Mouse (Mus musculus): ENCODE results near the gene Gm20503. TPM values are rescaled to one million over a fixed set of nuclear protein-coding genes. Genes with fewer than 3 reads are reported as not detected.

The Gm20503 gene
- not detected for polyA plus RNA-seq (2014; fragmentation: Illumina TruSeq; extraction: RNeasy Lipid Tissue Mini Kit (QIAGEN cat#74804); ENCODE audit: low read depth, low replicate concordance)

DNA sequence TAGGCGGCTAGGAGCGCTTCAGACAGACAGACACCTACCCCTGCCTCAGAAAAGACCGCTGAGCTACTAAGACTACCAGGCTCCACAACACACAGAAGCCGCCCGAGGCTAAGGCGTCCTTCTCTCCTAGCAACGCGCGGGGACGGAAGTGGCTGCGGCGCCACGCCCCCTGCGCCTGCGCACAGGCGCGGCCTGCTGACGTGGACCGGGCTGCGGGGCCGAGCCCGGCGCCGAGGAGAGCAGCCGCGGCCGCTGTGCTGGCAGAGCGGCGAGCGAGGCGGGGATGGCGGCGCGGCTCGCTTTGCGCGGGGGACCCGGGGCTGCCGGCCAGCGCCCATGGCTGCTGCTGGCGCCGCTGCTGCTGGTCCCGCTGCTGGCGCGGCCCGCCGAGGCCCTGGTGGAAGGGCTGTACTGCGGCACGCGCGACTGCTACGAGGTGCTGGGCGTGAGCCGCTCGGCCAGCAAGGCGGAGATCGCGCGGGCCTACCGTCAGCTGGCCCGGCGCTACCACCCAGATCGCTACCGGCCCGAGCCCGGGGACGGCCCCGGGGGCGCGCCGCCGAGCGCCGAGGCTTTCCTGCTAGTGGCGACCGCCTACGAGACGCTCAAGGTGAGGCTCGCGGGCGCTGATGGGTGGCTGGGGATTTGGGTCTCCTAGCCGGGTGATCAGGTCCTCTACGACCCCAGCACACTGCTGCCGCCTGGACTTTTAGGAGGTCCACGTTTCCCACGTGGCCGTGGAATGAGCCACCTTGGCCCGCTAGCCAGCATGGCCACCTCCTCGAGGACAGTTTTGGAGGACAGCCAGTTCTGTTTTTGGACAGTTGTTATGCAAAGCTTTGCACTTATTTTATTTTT is at the start of gene Gm20503:
Gm20503 (plus strand) TSS at position 263 of the 858 bp plus-strand sequence.

DNA sequence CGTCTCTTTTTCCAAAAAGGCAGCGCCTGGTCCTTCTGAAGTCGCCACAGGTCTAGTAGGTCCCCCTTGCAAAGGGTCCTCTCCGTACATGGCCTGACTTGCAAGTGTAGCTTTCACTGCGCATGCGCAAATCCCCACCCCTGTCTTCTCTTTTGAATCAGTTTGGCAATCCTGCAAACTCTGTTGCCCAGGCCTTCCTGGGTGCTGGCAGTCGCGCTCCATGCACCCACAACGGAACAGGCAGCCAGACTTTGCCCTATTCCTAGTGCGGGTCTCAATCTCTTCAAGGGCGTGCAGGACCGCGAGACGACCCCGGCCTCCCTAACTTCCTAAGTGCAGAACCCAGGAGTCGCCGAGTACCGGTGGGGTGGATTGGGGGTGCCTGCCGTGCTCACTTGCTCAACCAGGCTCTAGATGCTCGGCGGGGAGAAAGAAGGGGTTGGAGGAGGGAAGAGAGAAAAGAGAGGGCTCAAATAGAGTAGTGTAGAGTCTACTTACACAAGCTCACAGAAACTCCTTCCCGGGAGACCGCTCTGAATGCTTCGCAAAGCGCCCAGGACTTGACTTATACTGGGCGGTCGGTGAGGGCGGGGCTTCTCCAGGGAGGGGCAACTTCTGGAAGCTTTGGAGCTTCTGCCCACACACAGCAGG is 16.3 kb upstream of the Gm20503 start, which contains the start of gene Ptgr1:
Ptgr1 (minus strand) TSS at position 580 of the 651 bp plus-strand sequence.

DNA sequence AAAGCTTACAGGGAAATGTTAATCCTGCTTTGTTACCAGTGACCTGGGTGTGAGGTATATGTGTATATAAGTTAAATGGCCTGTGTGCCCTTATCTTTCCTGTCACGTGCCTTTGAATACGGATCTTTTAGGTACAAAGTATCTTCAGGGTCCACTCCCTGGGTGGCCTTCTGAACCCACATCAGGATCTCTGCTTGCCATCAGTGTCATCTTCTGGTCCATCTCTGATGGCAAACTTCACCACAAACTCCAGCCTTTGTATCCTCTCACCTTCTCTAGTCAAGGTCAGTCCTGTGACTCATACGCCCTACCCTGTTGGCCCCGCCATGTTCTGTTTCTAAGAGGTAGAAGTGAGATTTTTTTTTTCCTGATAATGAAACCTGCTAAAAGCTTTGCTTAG is 8.2 kb upstream of the Gm20503 start, which contains the start of gene Dnajc25:
Dnajc25 (plus strand) TSS at position 301 of the 400 bp plus-strand sequence.

DNA sequence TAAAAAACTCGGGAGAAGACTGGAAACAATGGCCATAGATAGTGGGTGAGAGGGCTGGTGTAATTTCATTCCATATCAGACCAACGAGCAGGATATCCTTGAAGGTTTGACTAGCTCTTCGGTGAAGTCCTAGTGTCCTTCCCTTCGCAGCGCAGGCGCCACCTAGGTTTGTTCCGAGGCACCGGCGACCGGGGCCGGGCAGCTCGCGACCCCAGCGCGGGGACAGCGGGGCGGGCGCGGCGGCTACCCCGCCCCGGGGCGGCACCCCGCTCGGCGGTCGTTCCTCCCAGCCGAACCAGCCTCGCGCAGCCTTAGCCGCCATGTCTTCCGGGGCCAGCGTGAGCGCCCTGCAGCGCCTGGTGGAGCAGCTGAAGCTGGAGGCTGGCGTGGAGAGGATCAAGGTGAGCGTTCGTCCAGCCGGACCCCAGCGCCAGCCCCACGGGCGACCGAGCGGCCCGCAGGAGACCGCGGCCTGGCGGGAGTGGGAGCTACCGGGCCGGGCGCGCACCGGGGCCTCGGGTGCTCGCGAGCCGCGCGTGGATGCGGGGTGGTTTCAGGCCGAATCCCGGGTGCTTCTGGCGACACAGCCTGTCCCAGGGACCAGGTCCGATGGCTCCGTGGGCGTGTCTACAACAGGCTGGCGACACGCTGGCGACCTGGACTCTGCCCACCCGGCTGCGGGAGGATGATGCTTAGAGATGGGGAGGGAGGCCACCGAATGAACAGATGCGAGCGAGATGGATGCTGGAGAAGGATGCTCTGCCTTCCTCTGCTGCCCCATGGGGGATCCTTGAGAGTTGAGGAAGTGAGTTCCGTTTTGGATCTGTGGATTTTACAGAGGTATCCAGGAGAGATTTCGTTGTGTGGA is 32.1 kb downstream of the Gm20503 start, which contains the start of gene Gng10:
Gng10 (plus strand) TSS at position 171 of the 868 bp plus-strand sequence.

Other genes starting within 250 kb of the Gm20503 start
- not detected for gene Olfr267, start 215.5 kb upstream of the Gm20503 start, polyA plus RNA-seq (2014; fragmentation: Illumina TruSeq; extraction: RNeasy Lipid Tissue Mini Kit (QIAGEN cat#74804); ENCODE audit: low read depth, low replicate concordance)
- gene Ecpas, start 90.5 kb upstream of the Gm20503 start, polyA plus RNA-seq (2014; fragmentation: Illumina TruSeq; extraction: RNeasy Lipid Tissue Mini Kit (QIAGEN cat#74804); ENCODE audit: low read depth, low replicate concordance), result 197 TPM
- gene Zkscan16, start 59.6 kb upstream of the Gm20503 start, polyA plus RNA-seq (2014; fragmentation: Illumina TruSeq; extraction: RNeasy Lipid Tissue Mini Kit (QIAGEN cat#74804); ENCODE audit: low read depth, low replicate concordance), result 0.28 TPM
- 11.4 TPM for gene Ptgr1, start 16.1 kb upstream of the Gm20503 start, polyA plus RNA-seq (2014; fragmentation: Illumina TruSeq; extraction: RNeasy Lipid Tissue Mini Kit (QIAGEN cat#74804); ENCODE audit: low read depth, low replicate concordance)
- 29.4 TPM for gene Dnajc25, start 8.1 kb upstream of the Gm20503 start, polyA plus RNA-seq (2014; fragmentation: Illumina TruSeq; extraction: RNeasy Lipid Tissue Mini Kit (QIAGEN cat#74804); ENCODE audit: low read depth, low replicate concordance)
- 88.7 TPM for gene Gng10, start 31.9 kb downstream of the Gm20503 start, polyA plus RNA-seq (2014; fragmentation: Illumina TruSeq; extraction: RNeasy Lipid Tissue Mini Kit (QIAGEN cat#74804); ENCODE audit: low read depth, low replicate concordance)
- 3.1 TPM for gene AI481877, start 135.8 kb downstream of the Gm20503 start, polyA plus RNA-seq (2014; fragmentation: Illumina TruSeq; extraction: RNeasy Lipid Tissue Mini Kit (QIAGEN cat#74804); ENCODE audit: low read depth, low replicate concordance)
- 247 TPM for gene Ugcg, start 186.0 kb downstream of the Gm20503 start, polyA plus RNA-seq (2014; fragmentation: Illumina TruSeq; extraction: RNeasy Lipid Tissue Mini Kit (QIAGEN cat#74804); ENCODE audit: low read depth, low replicate concordance)

All from sigmoid colon, adult 10 weeks (tissue).